Mouse (Mus musculus): ENCODE measurements around the gene Cenps.

- TF ChIP-seq CTCF (IDR thresholded peaks at IDR 0.05; ENCODE audit: low read depth) (no peak), EP300 (optimal IDR thresholded peaks at IDR 0.05) (no peak)
Observed at GRCm38 (mm10) chr4:149133395-149133794, 4.0 kb downstream of the Cenps start.
